Mouse (Mus musculus) CH12.LX (cell line): ENCODE data around the gene Sirt5.

ENCODE experiments used
- CHD2 ChIP-seq: IDR thresholded peaks from 2 replicates; pipeline ENCODE4 v1.6.1; 2011; ENCODE audit warnings: low read length, improper control_type of control experiment
- CTCF ChIP-seq, 2 experiments: IDR thresholded peaks in 1 of 2; conservative IDR thresholded peaks in 1 of 2; 2 replicates each; pipeline ENCODE4 v1.5.1; 2011 to 2012; ENCODE audit warnings: low read depth in 2 of 2, low read length in 2 of 2, improper control_type of control experiment in 1 of 2, inconsistent platforms in 1 of 2, mild to moderate bottlenecking in 1 of 2, moderate library complexity in 1 of 2
- E2F4 ChIP-seq: IDR thresholded peaks from 2 replicates; pipeline ENCODE4 v1.6.1; 2011; ENCODE audit warnings: low read depth, low read length, improper control_type of control experiment; ENCODE audit not compliant: insufficient replicate concordance
- EP300 ChIP-seq: IDR thresholded peaks from 2 replicates; pipeline ENCODE4 v1.6.1; 2011; ENCODE audit warnings: low read length, improper control_type of control experiment
- HCFC1 ChIP-seq: IDR thresholded peaks from 2 replicates; pipeline ENCODE4 v1.6.1; 2012; ENCODE audit warnings: low read depth, mild to moderate bottlenecking, inconsistent platforms, low read length, improper control_type of control experiment
- JUND ChIP-seq: conservative IDR thresholded peaks from 2 replicates; pipeline ENCODE4 v1.6.1; 2011; ENCODE audit warnings: low read depth, low read length, improper control_type of control experiment
- MAX ChIP-seq: IDR thresholded peaks from 2 replicates; pipeline ENCODE4 v1.6.1; 2011; ENCODE audit warnings: low read length, improper control_type of control experiment
- MAZ ChIP-seq: IDR thresholded peaks from 2 replicates; pipeline ENCODE4 v1.6.1; 2012; ENCODE audit warnings: low read depth, mild to moderate bottlenecking, inconsistent platforms, low read length, improper control_type of control experiment, moderate library complexity
- NELFE ChIP-seq: IDR thresholded peaks from 2 replicates; pipeline ENCODE4 v1.6.1; 2011; ENCODE audit warnings: low read depth, low read length, improper control_type of control experiment
- POLR2A ChIP-seq: IDR thresholded peaks from 2 replicates; pipeline ENCODE4 v1.6.1; 2011; ENCODE audit warnings: low read depth, mild to moderate bottlenecking, improper control_type of control experiment, low read length
- RCOR1 ChIP-seq: conservative IDR thresholded peaks from 2 replicates; pipeline ENCODE4 v1.6.1; 2012; ENCODE audit warnings: low read depth, mild to moderate bottlenecking, inconsistent platforms, low read length, improper control_type of control experiment
- SIN3A ChIP-seq: IDR thresholded peaks from 2 replicates; pipeline ENCODE4 v1.6.1; 2012; ENCODE audit warnings: low read length, improper control_type of control experiment, inconsistent platforms
- TBP ChIP-seq: conservative IDR thresholded peaks from 2 replicates; pipeline ENCODE4 v1.6.1; 2011; ENCODE audit warnings: low read depth, low read length, improper control_type of control experiment
- ZC3H11A ChIP-seq: IDR thresholded peaks from 2 replicates; pipeline ENCODE4 v1.6.1; 2012; ENCODE audit warnings: low read depth, mild to moderate bottlenecking, inconsistent platforms, low read length, improper control_type of control experiment

DNA sequence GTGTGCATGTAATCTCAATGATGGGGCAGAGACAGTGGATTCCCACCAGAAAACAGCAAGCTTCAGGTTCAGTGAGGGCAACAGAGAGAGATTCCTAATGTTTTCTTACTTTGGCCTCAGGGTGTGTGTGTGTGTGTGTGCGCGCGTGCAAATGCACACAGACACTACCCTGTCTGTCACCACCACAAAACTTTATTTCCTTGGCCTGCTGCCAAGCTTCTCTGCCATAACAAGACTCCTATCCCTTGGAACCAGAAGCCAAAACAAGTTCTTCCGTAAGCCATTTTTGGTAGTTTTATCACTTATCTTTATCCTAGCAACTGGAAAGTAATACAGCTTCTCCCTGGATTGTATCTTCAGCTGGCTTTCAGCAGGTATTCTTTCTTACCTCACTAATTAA is 63.1 kb downstream of the Sirt5 start:
- no peak for TF ChIP-seq POLR2A
- TF ChIP-seq CTCF (conservative IDR thresholded peaks at IDR 0.05 in 1 of 2, IDR thresholded peaks at IDR 0.05 in 1 of 2; ENCODE audit: low read depth in 2 of 2, low read length in 2 of 2) = no peak
- TF ChIP-seq MAX = no peak
- TF ChIP-seq HCFC1 = no peak
- no peak for TF ChIP-seq EP300
- TF ChIP-seq NELFE = no peak
- no peak for TF ChIP-seq E2F4
- no peak for TF ChIP-seq SIN3A
- TF ChIP-seq CHD2 = no peak
- no peak for TF ChIP-seq ZC3H11A
- TF ChIP-seq TBP = no peak
- no peak for TF ChIP-seq JUND
- no peak for TF ChIP-seq MAZ
- TF ChIP-seq RCOR1 = no peak
